Mouse (Mus musculus): ENCODE data around the gene Slc2a12. TPM values are rescaled to one million over a fixed set of nuclear protein-coding genes. Genes with fewer than 3 reads are reported as not detected.

The Slc2a12 gene
- polyA plus RNA-seq, 1 experiment: 0.24 TPM

GRCm38 (mm10) chr10:22698158-22698953 is 53.5 kb downstream of the Slc2a12 start:
- WGBS: 39% methylated on average over 9 of the region's 9 CpGs
- peaks cover 7% of the 10 kb centered on the region; the same call in 1 of the 2 replicates for H3K4me1 ChIP-seq (ENCODE audit: control insufficient read depth, insufficient read depth, insufficient read length, low read length)
- no peak overlapping the region for H3K27ac ChIP-seq (ENCODE audit: insufficient read depth, low read depth, low read length)
- H3K27me3 ChIP-seq (ENCODE audit: control insufficient read depth, insufficient read depth, low read length): no peaks in the 10 kb centered on the region
- peaks cover 3% of the 10 kb centered on the region; the same call in 1 of the 2 replicates for H3K36me3 ChIP-seq (ENCODE audit: control insufficient read depth, insufficient read depth, low read length)
- TF ChIP-seq CTCF (IDR thresholded peaks at IDR 0.05; ENCODE audit: extremely low read depth, insufficient read length, insufficient replicate concordance, low read depth, low read length) (no peak), POLR2A (IDR thresholded peaks at IDR 0.05; ENCODE audit: low read depth, low read length) (no peak)
- H3K4me3 ChIP-seq (ENCODE audit: low read depth, low read length): no peak overlapping the region

GRCm38 (mm10) chr10:22699487-22700335 is 54.9 kb downstream of the Slc2a12 start:
- H3K27me3 ChIP-seq (ENCODE audit: control insufficient read depth, insufficient read depth, low read length): no peaks in the 10 kb centered on the region
- no peak overlapping the region for H3K4me3 ChIP-seq (ENCODE audit: low read depth, low read length)
- TF ChIP-seq POLR2A (IDR thresholded peaks at IDR 0.05; ENCODE audit: low read depth, low read length): no peak
- no peak for TF ChIP-seq CTCF (IDR thresholded peaks at IDR 0.05; ENCODE audit: extremely low read depth, insufficient read length, insufficient replicate concordance, low read depth, low read length)
- no peak overlapping the region for H3K27ac ChIP-seq (ENCODE audit: insufficient read depth, low read depth, low read length)
- H3K36me3 ChIP-seq (ENCODE audit: control insufficient read depth, insufficient read depth, low read length): peaks cover 8% of the 10 kb centered on the region; the same call in 1 of the 2 replicates
- 48% methylated on average over 19 of the region's 19 CpGs for WGBS
- peaks cover 7% of the 10 kb centered on the region; the same call in 1 of the 2 replicates for H3K4me1 ChIP-seq (ENCODE audit: control insufficient read depth, insufficient read depth, insufficient read length, low read length)

- Histone ChIP-seq H3K4me1 (ENCODE audit: control insufficient read depth, insufficient read depth, insufficient read length, low read length) (peaks cover 7% of the 10 kb centered on the region; the same call in 1 of the 2 replicates), H3K36me3 (ENCODE audit: control insufficient read depth, insufficient read depth, low read length) (peaks cover 12% of the 10 kb centered on the region), H3K27ac (ENCODE audit: insufficient read depth, low read depth, low read length) (no peak overlapping the region), H3K4me3 (ENCODE audit: low read depth, low read length) (no peak overlapping the region), H3K27me3 (ENCODE audit: control insufficient read depth, insufficient read depth, low read length) (no peaks in the 10 kb centered on the region)
- 79% methylated on average over 9 of the region's 9 CpGs for WGBS
- TF ChIP-seq POLR2A (IDR thresholded peaks at IDR 0.05; ENCODE audit: low read depth, low read length) (no peak), CTCF (IDR thresholded peaks at IDR 0.05; ENCODE audit: extremely low read depth, insufficient read length, insufficient replicate concordance, low read depth, low read length) (no peak)
These were observed 56.0 kb downstream of the Slc2a12 start for GRCm38 (mm10) chr10:22700773-22701172.

GRCm38 (mm10) chr10:22701485-22702315 is 56.9 kb downstream of the Slc2a12 start:
- TF ChIP-seq CTCF (IDR thresholded peaks at IDR 0.05; ENCODE audit: extremely low read depth, insufficient read length, insufficient replicate concordance, low read depth, low read length) (no peak), POLR2A (IDR thresholded peaks at IDR 0.05; ENCODE audit: low read depth, low read length) (no peak)
- no peaks in the 10 kb centered on the region for H3K27me3 ChIP-seq (ENCODE audit: control insufficient read depth, insufficient read depth, low read length)
- H3K36me3 ChIP-seq (ENCODE audit: control insufficient read depth, insufficient read depth, low read length): peaks cover 20% of the 10 kb centered on the region
- H3K4me3 ChIP-seq (ENCODE audit: low read depth, low read length): no peak overlapping the region
- H3K27ac ChIP-seq (ENCODE audit: insufficient read depth, low read depth, low read length): no peak overlapping the region
- WGBS: 56% methylated on average over 12 of the region's 12 CpGs
- H3K4me1 ChIP-seq (ENCODE audit: control insufficient read depth, insufficient read depth, insufficient read length, low read length): peaks cover 7% of the 10 kb centered on the region; the same call in 1 of the 2 replicates

GRCm38 (mm10) chr10:22703844-22704243 is 59.0 kb downstream of the Slc2a12 start:
- Histone ChIP-seq H3K27me3 (ENCODE audit: control insufficient read depth, insufficient read depth, low read length) (no peaks in the 10 kb centered on the region), H3K4me3 (ENCODE audit: low read depth, low read length) (no peak overlapping the region), H3K36me3 (ENCODE audit: control insufficient read depth, insufficient read depth, low read length) (peaks cover 38% of the 10 kb centered on the region), H3K4me1 (ENCODE audit: control insufficient read depth, insufficient read depth, insufficient read length, low read length) (peaks cover 4% of the 10 kb centered on the region; the same call in 1 of the 2 replicates), H3K27ac (ENCODE audit: insufficient read depth, low read depth, low read length) (no peak overlapping the region)
- WGBS: 92% methylated on average over 6 of the region's 6 CpGs
- TF ChIP-seq POLR2A (IDR thresholded peaks at IDR 0.05; ENCODE audit: low read depth, low read length) (no peak), CTCF (IDR thresholded peaks at IDR 0.05; ENCODE audit: extremely low read depth, insufficient read length, insufficient replicate concordance, low read depth, low read length) (no peak)

GRCm38 (mm10) chr10:22708190-22708843 is 63.5 kb downstream of the Slc2a12 start:
- Histone ChIP-seq H3K4me3 (ENCODE audit: low read depth, low read length) (no peak overlapping the region), H3K36me3 (ENCODE audit: control insufficient read depth, insufficient read depth, low read length) (peaks cover 45% of the 10 kb centered on the region), H3K27ac (ENCODE audit: insufficient read depth, low read depth, low read length) (no peak overlapping the region), H3K27me3 (ENCODE audit: control insufficient read depth, insufficient read depth, low read length) (no peaks in the 10 kb centered on the region), H3K4me1 (ENCODE audit: control insufficient read depth, insufficient read depth, insufficient read length, low read length) (no peaks in the 10 kb centered on the region)
- TF ChIP-seq POLR2A (IDR thresholded peaks at IDR 0.05; ENCODE audit: low read depth, low read length): no peak
- no peak for TF ChIP-seq CTCF (IDR thresholded peaks at IDR 0.05; ENCODE audit: extremely low read depth, insufficient read length, insufficient replicate concordance, low read depth, low read length)
- WGBS: 86% methylated on average over 7 of the region's 7 CpGs

All from small intestine, adult 2 months (tissue).